Mouse (Mus musculus) neutrophil, adult 5-6 weeks (primary cell): ENCODE data around the gene Pik3r6. TPM values are rescaled to one million over a fixed set of nuclear protein-coding genes. Genes with fewer than 3 reads are reported as not detected.

ENCODE experiments used
- ATAC-seq: fragments of 151-379, 151-347 bp; 2 replicates; pipeline ENCODE4 v1.8.0; 2017; ENCODE audit warnings: mild to moderate bottlenecking, moderate TSS enrichment; ENCODE audit not compliant: insufficient number of reproducible peaks, poor library complexity, low FRiP score, severe bottlenecking; ENCODE audit errors: extremely low read depth
- total RNA-seq: library from RNA; stranded (forward); fragments of 200-1000 nt; gene quantifications from 2 replicates; pipeline ENCODE4 v1.2.3, GENCODE M21; 2017

Pik3r6 gene
- total RNA-seq, 1 experiment from 2014 or later, result 31.0 TPM

- no peak for ATAC-seq
Measured at GRCm38 (mm10) chr11:68561957-68562950, 59.4 kb downstream of the Pik3r6 start.

GRCm38 (mm10) chr11:68564356-68565031, 61.7 kb downstream of the Pik3r6 start:
- no peak for ATAC-seq

- no peak for ATAC-seq
Measured at GRCm38 (mm10) chr11:68565032-68565429, 62.2 kb downstream of the Pik3r6 start.

GRCm38 (mm10) chr11:68566447-68567059, 63.7 kb downstream of the Pik3r6 start:
- ATAC-seq, result no peak

GRCm38 (mm10) chr11:68570861-68571260, 68.0 kb downstream of the Pik3r6 start:
- no peak for ATAC-seq

- no peak for ATAC-seq
Measured at GRCm38 (mm10) chr11:68577076-68577475, 74.3 kb downstream of the Pik3r6 start.

- no peak for ATAC-seq
Measured at GRCm38 (mm10) chr11:68579462-68579881, 76.7 kb downstream of the Pik3r6 start.

GRCm38 (mm10) chr11:68580566-68580965, 77.7 kb downstream of the Pik3r6 start:
- ATAC-seq, result no peak

GRCm38 (mm10) chr11:68583225-68583624, 80.4 kb downstream of the Pik3r6 start:
- no peak for ATAC-seq

- no peak for ATAC-seq
Measured at GRCm38 (mm10) chr11:68583906-68584480, 81.2 kb downstream of the Pik3r6 start.

GRCm38 (mm10) chr11:68585890-68586289, 83.1 kb downstream of the Pik3r6 start:
- ATAC-seq, result no peak

- ATAC-seq, result no peak
Measured at GRCm38 (mm10) chr11:68586721-68587120, 83.9 kb downstream of the Pik3r6 start, which contains the start of gene Ccdc42. Gene Ccdc42, plus strand, starts transcription at chr11:68587021.

- ATAC-seq, result no peak
Measured at GRCm38 (mm10) chr11:68589055-68589809, 86.4 kb downstream of the Pik3r6 start.

GRCm38 (mm10) chr11:68591708-68592107, 88.9 kb downstream of the Pik3r6 start:
- no peak for ATAC-seq

GRCm38 (mm10) chr11:68593247-68593646, 90.4 kb downstream of the Pik3r6 start:
- ATAC-seq, result no peak

- ATAC-seq, result no peak
Measured at GRCm38 (mm10) chr11:68597912-68598311, 95.1 kb downstream of the Pik3r6 start.

GRCm38 (mm10) chr11:68600551-68601021, 97.8 kb downstream of the Pik3r6 start:
- ATAC-seq, result no peak

GRCm38 (mm10) chr11:68601486-68601991, 98.7 kb downstream of the Pik3r6 start:
- ATAC-seq, result no peak
